Mouse (Mus musculus): ENCODE data around the gene Tyms.
A peak's percentile ranks its signal among the peaks of the same experiment; 100 is the strongest.

The Tyms gene

GRCm38 (mm10) chr5:30072825-30073821 is at the start of gene Tyms:
Tyms (minus strand) TSS chr5:30073617.
- peak; percentile 85 for DNase-seq

DNA sequence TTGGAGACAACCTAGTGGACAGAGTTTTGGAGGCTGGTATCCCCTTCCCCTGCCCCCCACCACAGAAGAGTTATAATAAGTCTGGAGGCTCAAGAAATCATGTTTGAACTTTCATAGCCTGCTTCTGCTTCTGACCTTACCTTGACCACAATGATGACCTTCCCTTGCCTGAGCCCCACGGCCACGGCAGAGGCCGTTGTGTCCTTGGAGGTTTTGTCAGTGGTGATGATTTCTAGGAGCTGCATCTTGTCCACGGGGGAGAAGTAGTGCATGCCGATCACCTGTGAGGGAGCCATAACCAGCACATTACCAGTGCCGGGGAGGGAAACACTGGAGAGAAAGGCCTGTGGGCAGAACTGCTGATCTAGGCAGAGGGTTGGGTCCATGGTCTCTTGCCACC is 49.1 kb upstream of the Tyms start:
- no peak for DNase-seq

DNA sequence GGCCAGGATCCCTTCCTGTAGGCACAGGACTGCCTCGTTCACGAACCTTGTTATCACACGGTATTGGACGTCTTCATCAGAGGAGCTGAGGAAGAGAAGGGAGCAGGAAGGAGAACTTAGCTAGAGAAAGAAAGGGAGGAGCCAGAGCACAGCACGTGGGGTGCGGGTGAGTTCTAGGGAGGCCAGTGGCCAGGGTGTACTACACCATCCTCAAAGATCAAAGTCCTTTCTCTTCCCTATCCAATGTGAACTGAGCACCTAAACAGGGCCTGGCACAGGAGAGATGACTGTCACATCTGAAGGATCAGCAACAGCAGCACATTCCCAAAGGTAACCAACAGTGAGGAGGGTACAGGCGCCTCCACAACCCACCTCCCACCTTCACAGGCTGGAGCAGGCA is 46.7 kb upstream of the Tyms start:
- DNase-seq = peak; percentile 58

DNA sequence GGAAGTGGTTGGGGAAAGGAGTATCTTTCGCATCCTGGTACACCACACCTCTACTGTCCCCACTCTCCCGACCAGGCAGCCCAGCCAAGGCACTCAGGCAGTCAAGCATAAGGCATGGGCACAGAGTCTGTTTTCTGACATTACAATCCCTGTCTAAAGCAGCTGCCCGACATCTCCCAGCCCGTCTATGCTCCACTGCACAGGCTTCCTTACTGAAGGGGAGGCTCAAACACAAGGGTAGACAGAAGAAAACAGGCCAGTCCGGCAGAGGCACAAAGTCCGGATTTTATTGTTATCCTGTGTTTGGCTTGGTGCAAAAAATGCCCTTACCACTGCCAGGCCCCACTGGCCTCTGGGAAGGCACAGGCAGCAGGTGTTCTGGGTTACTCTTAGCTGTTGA is 45.7 kb upstream of the Tyms start:
- DNase-seq = peak; percentile 34

DNA sequence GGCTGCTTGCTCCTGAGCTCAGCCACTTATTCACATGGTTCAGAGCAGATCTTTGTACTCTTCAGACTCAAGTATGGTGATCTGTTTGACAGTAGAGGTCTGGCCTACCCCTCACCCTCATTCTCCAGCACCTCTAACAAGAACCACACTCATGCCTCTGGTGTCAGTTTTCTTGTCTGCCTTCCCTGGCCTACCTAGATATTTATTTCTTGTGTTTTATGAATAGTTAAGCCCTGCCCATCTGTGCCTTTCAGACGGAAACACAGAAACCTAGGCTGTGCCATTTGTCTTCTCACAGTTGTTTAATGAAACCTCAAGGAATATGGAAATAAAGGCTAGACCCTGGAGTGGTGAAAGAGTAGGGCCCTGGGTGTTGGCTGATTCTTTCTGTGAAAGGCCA is 44.6 kb upstream of the Tyms start:
- DNase-seq = no peak

DNA sequence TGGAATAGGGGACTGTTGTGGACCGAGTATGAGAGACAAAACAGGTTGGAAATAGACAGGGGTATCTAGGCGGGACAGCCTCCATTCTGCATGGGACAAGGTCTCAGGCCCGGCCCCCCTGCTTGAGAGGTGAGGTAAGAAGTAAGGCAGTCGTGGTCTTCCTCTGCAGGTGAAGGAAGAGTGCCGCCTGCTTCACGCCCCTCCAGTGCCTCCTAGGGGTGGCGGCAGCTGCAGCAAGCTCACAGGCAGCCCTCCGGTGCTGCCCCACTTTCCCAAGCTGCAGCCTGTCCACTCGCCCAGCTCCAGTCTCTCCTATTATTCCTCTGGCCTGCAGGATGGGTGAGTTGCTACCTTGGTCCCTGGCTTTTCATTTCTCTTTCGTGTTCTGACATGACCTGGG is 42.3 kb upstream of the Tyms start:
- DNase-seq = no peak

- DNase-seq = no peak
Observed at GRCm38 (mm10) chr5:30114761-30115140, 41.3 kb upstream of the Tyms start.

DNA sequence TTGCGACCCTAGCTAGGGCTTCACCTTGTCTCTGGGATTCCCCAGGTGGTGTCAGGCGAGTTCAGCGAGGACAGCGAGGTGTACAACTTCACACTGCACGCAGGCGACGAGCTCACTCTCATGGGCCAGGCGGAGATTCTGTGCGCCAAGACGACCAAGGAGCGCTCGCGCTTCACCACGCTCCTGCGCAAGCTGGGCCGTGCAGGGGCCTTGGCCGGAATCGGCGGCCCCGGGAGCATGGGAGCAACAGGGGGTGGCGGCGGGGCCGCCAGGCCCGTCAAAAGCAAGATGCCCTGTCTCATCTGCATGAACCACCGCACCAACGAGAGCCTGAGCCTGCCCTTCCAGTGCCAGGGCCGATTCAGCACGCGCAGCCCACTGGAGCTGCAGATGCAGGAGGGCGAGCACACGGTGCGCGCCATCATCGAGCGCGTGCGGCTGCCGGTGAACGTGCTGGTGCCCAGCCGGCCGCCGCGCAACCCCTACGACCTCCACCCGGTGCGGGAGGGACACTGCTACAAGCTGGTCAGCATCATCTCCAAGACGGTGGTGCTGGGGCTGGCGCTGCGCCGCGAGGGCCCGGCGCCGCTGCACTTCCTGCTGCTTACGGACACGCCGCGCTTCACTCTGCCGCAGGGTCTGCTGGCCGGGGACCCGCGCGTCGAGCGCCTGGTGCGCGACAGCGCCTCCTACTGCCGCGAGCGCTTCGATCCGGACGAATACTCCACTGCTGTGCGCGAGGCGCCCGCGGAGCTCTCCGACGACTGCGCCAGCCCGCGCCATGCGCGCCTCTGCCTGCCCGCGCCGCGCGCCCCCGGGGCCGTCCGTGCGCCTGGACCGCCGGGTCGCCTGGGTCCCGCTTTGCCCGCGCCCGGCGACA is 40.7 kb upstream of the Tyms start:
- peak; percentile 58 for DNase-seq

DNA sequence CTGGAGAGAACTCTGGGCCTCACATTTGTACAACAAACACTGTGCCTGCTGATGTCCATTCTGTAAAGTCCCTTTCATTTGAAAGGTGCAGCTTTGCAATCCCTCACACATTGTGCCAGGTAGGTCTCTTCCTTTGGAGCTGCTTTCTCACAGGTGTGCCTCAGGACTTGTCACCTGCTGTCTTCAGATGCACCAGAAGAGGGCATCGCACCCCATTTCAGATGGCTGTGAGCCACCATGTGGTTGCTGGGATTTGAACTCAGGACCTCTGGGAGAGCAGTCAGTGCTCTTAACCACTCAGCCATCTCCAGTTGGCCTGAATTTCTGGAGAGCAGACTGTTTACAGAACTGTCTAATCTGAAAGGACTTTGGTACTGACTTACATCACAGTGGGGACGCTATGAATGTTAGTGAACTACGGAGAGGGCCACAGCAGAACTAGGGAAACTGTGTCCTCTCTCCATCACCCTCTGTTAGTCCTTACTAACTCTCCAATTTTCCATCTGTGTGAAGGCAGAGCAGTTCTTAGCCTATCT is 39.2 kb upstream of the Tyms start:
- no peak for DNase-seq

DNA sequence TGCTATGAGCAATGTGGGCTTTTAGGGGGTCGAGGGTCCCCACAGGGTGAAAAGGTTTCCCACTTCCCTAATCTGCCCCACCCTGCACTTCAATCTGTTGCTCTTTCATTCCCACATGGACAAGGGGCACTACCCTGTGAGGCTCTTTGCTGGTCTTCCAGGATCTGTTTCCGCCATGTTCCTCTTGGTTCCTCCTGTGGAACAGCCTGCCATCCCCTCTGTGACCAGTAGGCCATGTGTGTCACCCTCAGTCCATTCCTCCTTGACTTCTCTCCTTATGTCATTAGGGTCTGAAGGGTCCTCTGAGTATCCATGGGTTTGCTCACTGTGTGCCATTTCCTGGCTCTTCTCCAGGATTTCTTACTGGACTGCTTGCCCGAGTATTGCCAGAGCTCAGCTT is 38.4 kb upstream of the Tyms start:
- DNase-seq = no peak

- no peak for DNase-seq
Observed at GRCm38 (mm10) chr5:30111126-30111525, 37.7 kb upstream of the Tyms start.

GRCm38 (mm10) chr5:30110371-30111060 is 37.1 kb upstream of the Tyms start:
- DNase-seq = no peak

GRCm38 (mm10) chr5:30109899-30110298 is 36.5 kb upstream of the Tyms start:
- DNase-seq = no peak

DNA sequence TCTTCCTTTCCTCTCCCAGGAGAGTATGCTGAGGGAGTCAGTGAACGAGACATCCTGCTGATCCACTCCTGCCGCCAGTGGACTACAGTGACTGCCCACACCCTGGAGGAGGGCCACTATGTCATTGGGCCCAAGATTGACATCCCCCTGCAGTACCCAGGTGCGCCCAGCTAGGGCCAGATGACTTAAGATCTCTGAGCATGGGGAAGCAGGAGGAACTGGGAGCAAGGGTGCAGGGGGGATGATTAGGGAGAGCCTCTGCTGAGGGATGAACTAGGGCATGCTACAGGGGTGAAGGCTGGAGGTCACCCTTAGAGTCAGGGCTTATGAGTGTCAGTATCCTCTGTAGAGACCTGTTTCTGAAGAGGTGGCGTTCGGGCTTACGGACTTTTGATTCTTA is 34.8 kb upstream of the Tyms start:
- DNase-seq = no peak

- no peak for DNase-seq
Observed at GRCm38 (mm10) chr5:30107611-30108041, 34.2 kb upstream of the Tyms start.

GRCm38 (mm10) chr5:30107186-30107585 is 33.8 kb upstream of the Tyms start:
- DNase-seq = no peak

GRCm38 (mm10) chr5:30106756-30107155 is 33.3 kb upstream of the Tyms start:
- DNase-seq = no peak

DNA sequence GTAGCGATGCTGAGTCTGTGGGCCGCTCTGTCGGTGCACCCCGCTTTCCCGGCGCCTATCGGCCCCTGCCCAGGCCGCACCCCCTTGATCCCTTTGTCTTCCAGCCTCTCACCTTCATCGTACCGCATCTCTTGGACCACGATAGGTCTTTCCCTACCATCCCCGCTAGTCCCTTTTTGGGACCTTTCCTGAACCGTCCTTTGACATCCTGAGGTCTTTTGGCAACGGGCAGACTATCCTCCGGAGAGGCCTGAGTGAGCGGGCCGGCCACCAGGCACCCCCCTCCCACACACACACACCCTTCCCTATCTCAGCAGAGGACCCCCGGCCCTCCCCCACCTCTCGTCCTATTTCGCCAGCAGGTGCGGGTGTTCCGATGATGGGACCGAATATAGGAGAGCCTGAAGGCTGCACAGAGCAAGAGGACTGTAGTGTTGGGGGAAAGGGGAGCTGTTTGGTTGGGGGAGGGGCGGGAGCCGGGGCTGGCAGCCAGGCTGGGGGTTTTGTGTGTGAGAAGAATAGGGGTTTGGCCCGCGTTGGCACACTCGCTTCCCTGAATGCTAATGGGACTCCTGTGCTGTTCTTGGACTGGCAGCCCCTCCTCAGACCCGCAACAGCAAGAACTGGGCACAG is 32.4 kb upstream of the Tyms start, which contains the start of gene 3110082J24Rik:
3110082J24Rik (minus strand) TSS at position 419 of the 633 bp plus-strand sequence.
- no peak for DNase-seq

DNA sequence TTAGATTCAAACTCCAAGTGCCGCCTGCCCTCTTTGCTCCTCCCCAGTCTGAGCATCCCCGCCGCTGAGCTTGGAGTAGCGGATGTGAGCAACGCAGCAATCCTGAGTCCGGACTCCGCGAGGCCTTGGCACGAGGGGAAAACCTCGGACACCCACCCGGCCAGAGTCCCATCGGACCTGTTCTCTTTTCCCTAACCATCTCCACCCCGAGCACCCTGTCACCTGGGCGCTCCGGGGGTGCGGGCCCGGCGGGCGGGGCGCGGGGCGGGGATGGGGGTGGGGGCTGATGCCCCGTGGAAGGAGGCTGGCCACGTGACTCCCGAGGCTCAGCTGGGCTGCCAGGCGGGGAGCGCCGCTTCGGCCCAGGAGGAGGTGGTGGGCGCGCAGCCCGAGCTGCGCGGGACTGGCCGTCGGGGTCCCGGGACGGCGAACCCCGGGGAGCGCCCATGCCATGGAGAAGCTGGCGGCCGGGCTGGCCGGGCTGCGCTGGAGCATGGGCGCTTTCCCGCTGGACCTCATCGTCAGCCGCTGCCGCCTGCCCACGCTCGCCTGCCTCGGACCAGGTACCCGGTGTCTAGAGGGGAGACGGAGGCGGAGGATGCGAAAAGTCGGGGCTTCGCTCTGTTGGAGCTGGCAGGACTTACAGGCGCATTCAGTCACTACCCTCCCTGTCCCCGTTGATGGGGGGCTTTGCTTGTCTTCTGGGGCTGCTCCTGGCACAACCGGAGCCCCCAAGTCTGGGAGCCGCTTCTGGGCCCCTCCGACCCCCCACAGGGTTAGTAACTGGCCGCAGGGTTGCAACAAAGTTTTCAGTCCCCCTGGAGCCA is 31.6 kb upstream of the Tyms start, which contains the start of gene Garem2:
Garem2 (plus strand) TSS at position 321 of the 827 bp plus-strand sequence.
- DNase-seq = no peak

DNA sequence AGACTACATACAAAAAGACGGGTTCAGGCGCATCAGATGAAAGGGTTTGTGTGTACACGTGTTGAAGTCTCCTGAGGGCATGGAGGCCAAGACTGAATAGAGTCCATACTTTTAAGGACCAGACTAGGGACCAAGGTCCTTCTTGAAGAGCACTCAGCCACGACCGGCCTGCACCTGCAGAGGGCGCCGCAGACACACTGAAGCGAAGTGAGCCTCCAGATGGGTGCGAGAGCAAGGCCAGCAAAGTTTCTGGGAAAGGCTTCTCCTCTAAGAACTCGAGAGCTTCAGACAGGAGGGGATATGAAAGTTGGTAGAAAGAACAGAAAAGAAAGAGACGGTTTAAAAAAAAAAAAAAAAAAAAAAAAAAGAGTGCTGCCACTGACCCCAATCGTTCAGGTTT is 30.9 kb upstream of the Tyms start:
- DNase-seq = peak; percentile 59

DNA sequence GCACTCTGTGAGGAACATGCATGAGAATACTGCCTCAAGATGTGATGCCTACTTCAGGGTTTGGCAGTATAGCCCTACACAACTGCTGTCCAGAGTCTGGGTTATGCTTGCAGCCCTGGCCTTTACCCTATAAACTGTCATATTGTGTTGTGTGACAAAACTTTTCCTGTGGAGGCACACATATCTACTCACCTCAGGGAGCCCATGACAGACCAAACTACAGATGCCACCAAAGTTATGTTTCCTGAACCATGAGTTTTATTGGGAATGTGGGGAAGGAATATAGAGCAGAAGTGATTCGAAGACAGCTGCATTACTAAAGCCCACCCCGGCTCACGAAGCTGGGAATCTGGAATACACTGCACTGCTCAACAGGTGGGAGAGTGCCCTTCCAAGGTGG is 29.9 kb upstream of the Tyms start:
- no peak for DNase-seq
